Mouse (Mus musculus) G1E (cell line): ENCODE measurements around the gene Nos1ap.

Source experiments
- CTCF ChIP-seq: IDR thresholded peaks from 2 replicates; pipeline ENCODE4 v1.5.1; 2012; ENCODE audit warnings: low read depth, low read length, inconsistent platforms, mixed read lengths
- GATA1 ChIP-seq: IDR thresholded peaks from 2 replicates; pipeline ENCODE4 v1.6.1; 2012; ENCODE audit warnings: borderline replicate concordance, low read length, inconsistent platforms, mixed read lengths
- GATA2 ChIP-seq: IDR thresholded peaks from 2 replicates; pipeline ENCODE4 v1.6.1; 2012; ENCODE audit warnings: low read depth, low read length, inconsistent platforms, borderline replicate concordance
- TAL1 ChIP-seq: conservative IDR thresholded peaks from 2 replicates; pipeline ENCODE4 v1.6.1; 2012; ENCODE audit warnings: low read depth, low read length, inconsistent platforms, mixed read lengths

DNA sequence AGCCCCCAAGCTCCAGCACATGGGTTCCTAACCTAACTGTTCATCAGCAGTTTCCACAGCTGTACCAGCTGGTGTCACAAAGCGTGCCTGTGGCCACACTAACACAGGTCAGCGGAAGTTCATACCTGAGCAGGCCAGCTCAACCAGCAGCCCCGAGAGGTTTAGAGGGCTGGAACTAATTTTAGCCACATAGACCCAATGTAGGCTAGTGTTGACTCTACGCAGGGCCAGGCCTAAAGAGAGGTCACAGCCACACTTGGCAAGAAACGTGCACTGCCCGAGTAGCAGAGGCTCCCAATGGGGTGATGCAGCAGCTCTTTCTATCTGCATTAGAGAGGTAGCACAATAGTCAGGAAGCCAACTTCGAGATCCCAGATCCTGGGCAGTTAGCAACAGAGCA lies 88.1 kb downstream of the Nos1ap start:
- TF ChIP-seq TAL1 (no peak), CTCF (no peak), GATA2 (no peak), GATA1 (no peak)
